Mouse (Mus musculus) regulatory T cell (primary cell): Measurements from ENCODE around the gene Hmces.
"Not testable (repeated sequence)": the region's sequence is repeated elsewhere in the genome, so short reads cannot be mapped to it uniquely, and the experiment has no call there.

Source experiments
- in situ Hi-C: fragments of 300-600 bp; cut with MboI, MseI; formaldehyde crosslinking; loops from one replicate; pipeline ENCODE4 v1.15.1; 2025; ENCODE audit warnings: high pct_unique_total_duplicates

Hmces gene

GRCm38 (mm10) chr6:87914326-87915102 lies 779 bp downstream of the Hmces start:
- in situ Hi-C loops: no loop called here

DNA sequence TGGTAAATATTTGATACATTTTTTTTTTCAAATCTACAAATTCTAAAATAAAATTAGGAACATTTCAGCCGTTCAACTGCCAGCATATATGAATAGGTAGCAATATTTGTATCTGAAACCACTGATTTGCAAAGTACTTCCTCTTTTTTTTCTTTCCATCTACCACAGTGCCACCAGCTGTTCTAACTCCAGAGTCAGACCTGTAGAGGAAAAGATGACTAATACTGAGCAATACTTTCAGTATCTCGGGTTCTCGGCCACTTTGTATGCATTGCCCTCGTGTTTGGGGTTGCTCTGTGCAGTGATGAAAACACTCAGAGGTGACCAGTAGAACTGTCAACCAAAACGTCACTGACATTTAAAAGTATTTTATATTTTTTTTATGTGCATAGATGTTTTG lies 2.2 kb downstream of the Hmces start:
- in situ Hi-C loops: no loop called here

DNA sequence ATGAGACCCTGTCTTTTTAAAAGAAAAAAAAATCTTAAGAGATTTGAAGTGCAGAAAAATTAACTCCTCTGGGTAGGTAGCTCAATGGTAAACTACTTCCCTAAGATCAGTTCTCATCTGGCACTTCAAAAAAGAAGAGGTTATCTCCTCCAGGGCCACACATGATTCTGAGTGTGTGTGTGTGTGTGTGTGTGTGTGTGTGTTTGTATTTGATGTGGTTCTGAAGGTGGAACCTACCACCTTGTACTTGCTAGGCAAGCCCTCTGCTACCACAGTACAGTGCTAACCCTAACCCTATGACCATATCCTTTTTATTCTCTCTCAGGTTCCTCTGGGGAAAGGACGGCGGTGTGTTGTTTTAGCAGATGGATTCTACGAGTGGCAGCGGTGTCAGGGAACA lies 7.5 kb downstream of the Hmces start:
- in situ Hi-C loops: no loop called here

- in situ Hi-C loops: no loop called here
Observed at GRCm38 (mm10) chr6:87923624-87924023, 9.9 kb downstream of the Hmces start.

- in situ Hi-C loops: no loop called here
Observed at GRCm38 (mm10) chr6:87935037-87935436, 21.3 kb downstream of the Hmces start.

DNA sequence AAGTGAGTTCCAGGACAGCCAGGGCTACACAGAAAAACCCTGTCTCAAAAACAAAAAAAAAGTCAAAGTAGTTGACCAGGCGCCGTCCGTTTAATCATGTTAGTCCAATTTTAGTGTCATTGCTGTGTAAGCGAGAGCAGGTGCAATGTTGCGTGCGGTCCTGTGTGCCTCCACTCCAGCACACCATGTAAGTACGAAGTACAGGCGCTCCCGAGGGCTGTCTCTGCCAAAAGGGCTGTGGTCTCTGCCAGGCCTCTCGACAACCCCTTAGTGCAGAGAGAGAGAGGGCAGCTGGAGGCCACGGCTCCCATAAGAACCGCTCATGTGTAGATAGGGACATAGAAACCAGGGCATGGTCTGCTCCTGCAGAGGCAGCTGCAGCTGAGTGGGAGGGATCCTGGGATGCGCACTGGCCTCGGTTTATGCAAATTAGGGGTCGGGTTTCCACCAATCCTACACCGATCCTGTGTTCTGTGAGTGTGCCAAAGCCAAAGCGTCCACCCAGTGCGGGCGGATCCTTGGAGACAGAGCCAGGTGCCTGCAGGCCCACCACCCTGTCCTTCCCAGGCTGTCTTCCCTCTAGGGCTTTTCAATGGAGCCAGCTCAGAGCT lies 23.5 kb downstream of the Hmces start:
- in situ Hi-C loops: no loop called here

GRCm38 (mm10) chr6:87938941-87939340 lies 25.2 kb downstream of the Hmces start:
- in situ Hi-C loops: no loop called here

GRCm38 (mm10) chr6:87942179-87942578 lies 28.4 kb downstream of the Hmces start:
- in situ Hi-C loops: no loop called here

DNA sequence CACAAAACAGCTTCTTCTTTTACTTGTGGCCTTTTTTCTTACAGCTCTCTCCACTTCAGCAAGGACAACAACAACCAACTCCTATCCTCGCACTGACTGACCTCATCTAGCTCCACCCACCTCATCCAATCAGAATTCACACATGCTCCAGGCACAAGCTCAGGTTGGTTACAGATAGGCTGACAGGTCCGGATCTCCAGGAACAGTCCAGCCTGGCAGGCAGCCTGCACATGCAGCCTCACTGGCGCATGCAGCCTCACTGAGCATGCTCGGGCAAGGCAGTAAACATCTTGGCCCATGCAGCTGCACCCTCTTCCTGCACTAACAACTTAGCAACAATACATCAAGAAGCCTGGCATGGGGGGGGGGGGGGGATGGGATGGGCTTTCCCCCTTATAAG lies 48.7 kb downstream of the Hmces start:
- in situ Hi-C loops: not testable (repeated sequence)

- in situ Hi-C loops: no loop called here
Observed at GRCm38 (mm10) chr6:87970041-87970440, 56.3 kb downstream of the Hmces start.

DNA sequence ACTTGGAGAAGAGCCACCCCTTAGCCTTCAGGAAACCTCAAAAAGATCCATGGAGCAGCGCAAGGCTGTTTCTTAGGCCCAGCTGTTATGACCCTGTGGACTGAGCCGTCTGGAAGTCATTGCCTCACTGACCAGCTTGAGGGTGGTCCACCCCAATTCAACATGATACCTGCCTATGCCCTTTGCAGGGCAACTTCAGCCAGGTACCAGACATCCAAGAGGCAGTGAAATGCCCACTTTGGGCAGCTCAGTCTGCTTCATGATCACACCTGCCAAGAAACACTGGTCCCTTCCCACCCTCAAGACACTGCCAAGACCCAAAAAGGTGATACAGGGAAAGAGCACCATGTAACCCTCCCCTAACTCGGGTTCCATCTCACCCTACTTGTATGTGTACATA lies 66.0 kb downstream of the Hmces start:
- in situ Hi-C loops: no loop called here

DNA sequence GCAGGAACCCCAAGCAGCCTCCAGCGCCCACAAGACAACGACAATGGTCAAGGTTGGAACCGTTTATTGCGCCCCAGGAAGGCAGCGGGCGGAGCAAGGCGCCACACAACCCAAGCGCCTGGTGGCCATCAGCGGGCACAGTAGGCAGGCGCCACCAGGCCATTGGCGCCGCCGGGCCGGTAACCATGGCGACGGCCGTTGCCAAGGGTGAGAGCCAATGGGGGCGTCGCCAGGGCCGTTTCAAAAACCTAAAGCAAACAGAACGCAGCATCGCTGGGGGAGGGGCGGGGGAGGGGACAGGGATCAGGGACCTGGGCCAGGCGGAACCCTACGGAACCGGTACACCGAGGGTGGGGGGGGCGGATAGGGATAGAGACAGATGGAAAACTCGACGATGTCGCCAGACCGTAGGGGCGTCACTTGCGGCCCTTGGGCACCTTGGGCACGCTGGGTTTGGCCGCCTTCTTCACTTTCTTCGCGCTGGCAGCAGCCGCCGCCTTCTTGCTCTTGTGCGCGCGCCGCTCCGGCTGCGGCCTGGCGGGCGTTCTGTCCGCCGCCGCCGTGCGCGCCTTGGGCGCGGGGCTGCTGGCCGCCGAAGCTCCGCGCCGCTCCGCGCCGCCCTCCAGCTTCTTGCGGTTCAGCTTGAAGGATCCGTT lies 66.8 kb downstream of the Hmces start:
- in situ Hi-C loops: no loop called here

DNA sequence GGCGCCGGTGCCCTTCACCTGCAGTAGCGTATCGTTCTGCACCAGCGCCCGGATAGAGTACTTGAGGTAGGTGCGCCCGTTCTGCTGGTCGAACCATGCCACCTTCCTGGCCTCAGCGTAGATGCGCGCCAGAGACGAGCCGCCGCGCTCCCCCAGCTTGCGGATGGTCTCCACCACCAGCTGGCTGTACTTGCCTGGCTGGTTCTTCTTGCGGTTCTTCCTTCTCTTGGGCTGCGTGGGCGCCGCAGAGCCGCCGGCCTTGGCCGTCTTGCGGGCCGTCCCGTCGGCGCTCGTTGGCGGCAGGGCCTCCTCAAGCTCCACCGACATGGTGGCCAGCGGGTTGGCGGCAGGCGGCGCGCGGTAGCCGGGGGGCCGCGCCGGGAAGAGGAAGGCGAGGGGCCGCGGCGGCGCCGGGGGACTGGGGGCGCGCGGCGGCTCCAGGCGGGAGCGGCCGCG lies 67.3 kb downstream of the Hmces start:
- in situ Hi-C loops: no loop called here

DNA sequence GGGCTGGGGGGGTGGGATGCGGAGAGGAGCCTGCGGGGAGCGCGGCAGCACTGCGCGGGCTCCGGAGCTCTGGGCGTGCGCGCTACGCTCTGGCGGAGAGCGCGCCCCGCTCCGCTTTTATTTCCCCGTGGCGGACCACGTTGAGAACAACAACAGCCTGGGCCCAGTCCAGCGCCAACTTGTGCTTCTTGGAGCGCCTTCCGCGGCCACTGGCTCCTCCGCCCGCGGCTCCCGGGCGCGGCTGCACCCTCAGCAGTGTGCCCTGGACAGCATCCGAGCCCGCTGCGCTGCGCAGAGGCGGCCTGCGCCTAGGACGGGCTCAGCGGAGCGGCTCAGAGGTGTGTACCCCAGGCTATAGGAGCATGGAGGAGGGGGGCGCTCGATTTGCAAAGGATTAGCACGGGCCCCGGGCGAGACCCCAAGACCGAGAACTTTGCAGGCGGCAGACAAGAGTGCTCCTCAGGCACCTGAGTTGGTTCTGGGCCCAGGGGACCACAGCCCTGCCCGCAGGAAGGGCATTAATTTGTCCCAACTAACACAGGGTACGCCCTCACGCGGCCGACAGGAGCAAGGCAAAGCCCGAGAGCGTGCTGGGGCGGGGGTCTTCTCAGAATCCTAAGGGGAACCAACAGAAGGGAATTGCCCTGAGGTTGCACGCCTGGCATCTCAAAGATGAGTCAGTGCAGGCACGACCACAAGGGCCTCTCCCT lies 68.0 kb downstream of the Hmces start, which contains the start of gene H1fx:
Gene H1fx, minus strand, starts transcription at position 91 of the 710 bp plus-strand sequence.
- in situ Hi-C loops: no loop called here

- in situ Hi-C loops: no loop called here
Observed at GRCm38 (mm10) chr6:87982506-87982905, 68.8 kb downstream of the Hmces start.
